Mouse (Mus musculus) CD8-positive naive resting alpha-beta T cell, adult 2 months (primary cell): ENCODE data around the gene Dohh.

Experiments
- DNase-seq, 2 experiments: peaks; one replicate each; pipeline ENCODE4 v3.0.0; 2022; ENCODE audit warnings: low read depth in 2 of 2, low spot score in 2 of 2

Gene Dohh

DNA sequence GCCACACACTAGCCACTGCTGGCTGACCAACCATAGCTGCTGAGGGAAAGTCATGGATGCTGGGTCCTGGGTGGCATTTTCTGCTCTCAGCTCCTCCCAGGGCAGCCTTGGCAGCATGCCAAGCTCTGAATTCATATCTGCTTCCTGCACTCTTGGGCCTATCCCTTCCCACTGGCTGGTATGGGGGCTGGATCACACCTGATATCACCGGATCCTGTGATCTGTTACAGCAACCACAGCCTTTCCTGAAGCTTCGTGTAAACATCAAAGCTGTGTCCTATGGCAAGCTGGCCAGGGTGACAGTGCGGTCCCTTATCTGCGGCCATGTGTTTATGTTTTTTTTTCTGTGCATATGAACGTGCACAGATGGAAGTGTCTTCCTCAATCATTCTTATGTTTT, 2.2 kb upstream of the Dohh start:
- no peak for DNase-seq

DNA sequence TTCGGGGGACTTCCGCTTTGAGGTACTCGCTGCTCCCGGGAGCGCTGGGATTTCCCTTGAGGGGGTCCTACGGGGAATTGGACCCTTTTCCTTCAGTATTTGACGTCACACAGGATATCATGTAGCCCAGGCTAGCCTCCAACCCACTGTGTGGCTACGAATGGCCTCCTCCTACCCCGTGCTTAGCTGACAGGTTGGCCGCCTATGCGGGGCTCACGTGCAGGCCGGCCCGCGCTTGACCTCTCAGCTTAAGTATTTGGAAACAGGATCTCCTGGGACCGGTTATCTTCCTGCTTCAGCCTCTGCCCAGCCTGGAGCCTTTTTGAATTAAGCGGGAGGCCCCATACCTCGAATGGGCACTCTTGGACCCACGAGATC, 366 bp downstream of the Dohh start:
- DNase-seq: no peak

DNA sequence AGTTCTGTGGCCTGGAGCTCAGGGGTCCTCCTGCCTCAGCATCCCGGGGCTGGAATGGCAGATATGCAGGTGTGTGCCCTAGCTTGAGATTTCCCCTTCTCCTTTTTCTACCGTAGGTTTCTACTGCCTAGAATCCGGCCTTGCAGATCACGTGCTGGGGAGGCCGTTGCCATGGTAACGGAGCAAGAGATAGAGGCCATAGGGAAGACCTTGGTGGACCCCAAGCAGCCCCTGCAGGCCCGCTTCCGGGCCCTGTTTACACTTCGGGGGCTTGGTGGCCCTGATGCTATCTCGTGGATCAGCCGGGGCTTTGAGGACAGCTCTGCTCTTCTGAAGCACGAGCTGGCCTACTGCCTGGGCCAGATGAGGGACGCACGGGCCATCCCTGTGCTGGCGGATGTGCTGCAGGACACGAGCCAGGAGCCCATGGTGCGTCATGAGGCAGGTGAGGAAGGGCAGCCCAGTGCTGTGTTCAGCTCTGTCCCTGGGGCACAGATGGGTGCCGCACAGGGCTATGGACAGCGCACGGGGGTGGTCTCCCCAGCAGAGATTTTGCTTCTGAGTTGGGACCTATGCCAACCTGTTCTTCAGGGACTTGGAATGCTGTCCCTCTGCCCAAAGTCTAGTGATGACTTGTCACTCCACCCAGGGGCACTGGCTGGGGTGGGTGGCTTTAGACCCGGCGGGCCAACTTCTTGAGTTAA, 1.5 kb downstream of the Dohh start:
- no peak for DNase-seq

DNA sequence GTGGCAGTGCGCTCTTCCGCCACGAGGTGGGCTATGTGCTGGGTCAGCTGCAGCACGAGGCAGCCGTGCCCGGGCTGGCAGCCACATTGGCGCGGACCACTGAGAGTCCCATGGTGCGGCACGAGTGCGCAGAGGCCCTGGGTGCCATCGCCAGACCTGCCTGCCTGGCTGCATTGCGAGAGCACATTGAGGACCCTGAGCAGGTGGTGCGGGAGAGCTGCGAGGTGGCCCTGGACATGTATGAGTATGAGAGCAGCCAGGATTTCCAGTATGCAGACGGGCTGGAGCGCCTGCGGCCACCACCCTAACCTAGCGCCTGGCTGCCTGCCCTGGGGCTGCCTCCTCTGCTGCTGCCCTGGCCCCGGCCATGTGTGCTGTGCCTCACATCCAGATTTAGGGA, 3.5 kb downstream of the Dohh start:
- no peak for DNase-seq

DNA sequence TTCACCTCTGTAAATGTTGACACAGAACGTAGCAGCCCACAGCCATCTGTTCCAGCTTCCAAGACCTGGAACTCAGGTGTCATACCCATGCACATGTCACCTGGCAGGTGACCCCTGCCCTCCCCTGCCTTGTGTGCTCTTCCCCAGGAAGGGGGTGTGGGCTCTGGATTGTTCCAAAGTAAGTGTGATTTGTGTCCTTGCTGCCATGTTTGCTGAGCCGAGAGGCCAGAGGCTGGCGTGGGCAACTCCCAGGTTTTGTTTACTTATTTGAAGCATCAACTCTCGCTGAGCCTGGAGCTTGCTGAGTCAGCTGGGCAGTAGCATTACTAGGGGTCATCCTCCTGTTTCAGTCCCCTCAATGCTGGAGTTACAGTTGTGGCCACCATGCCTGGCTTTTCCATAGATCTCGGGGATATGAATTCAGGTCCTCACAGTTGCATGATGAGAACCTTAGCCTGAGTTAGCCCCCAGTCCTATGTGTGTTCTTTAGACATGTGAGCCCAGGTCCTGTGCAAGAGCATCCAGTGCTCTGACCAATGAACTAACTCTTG, 4.4 kb downstream of the Dohh start, which contains the start of gene Gm48552:
Gene Gm48552 (plus strand): TSS at position 501 of the 551 bp plus-strand sequence.
- no peak for DNase-seq

DNA sequence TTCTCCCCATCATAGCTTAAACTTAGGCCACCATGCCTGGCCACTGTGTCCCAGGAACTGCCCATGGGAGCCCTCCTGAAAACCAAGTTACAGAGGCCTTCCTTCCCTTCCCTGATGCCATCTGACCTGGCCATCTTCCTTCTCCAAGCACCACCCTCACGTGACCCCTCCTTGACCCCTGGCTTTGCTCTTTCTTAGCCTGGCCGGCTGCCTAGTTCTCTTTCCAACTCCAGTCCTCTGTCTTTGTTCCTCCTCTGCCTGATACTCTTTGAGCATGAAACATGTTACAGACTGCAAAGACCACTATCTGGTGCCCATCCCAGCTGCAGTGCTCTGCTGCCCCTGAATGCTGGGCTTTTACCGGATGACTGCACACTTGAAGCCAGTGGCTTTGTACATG, 5.1 kb downstream of the Dohh start:
- DNase-seq: no peak

DNA sequence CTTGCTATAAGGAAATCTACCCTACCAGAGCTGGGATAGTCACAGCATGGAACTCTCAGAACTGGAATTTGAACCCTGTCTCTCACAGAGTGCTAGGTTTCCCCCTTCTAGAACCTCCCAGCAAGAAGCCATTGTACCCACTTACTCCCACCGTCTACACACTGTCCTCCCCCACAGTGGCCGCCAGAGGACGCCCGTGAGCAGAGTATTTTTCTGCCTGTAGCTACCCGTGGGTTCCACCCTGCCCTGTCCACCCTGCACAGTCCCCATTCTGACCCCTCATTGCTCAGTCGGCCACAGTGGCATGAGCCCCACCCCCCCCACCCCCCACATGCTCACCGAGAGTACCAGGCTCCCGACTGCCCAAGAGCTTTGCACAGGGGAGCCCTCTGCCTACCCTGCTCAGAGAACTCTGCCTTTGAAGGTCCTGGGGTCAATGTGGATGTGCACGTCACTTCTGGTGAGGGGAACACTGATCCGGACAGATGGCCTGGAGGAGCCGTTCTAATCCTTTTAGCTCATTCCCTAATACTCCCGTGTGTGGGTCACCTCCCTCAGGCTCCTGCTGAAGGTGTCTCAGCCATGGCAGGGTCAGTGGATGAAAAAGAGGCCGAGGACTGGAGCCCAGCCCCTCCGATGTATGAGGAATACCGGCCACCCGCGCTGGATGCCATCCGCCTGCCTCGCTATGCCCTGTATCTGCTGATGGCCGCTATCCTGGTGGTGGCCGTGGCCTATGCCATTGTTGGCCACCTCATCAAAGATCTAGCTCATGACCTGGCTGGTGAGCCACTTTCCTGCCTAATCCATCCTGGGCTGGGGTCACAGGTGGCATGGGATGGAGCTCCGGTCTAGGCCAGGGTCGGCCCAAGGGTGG, 5.8 kb downstream of the Dohh start:
- peak; percentile 62 to 77 for DNase-seq

DNA sequence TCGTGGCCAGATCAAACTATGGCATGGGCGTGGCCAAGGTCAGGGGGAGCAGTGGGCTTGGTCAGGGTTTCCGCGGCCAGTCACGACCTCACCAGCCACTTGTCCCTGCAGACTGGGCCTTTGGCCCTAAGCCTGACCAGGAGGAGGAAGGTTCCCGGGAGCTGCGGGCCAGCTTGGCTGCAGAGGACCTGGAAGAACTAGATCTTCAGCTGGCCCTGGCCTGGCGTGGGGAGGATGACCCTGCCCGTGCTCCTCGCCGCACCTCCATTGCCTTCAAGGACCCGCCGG, 6.4 kb downstream of the Dohh start:
- no peak for DNase-seq

DNA sequence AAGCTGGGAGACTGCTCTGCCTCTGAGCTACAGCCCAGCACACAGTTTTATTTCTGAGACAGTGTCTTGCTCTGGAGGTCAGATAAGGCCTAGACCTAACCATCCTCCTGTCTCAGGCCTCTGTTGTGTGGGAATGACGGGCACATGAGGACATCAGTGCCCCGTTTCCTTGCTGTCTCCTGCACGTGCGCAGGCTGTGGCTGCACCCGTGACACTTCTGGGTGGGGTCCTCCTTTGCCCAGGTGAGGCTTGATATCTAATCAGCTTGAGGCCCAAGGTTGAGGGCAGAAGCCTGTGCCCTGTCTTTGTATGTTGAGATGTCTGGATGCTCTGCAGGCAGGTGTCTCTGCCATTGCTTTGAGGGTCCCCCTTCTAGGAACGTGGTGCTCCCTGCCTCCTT, 8.0 kb downstream of the Dohh start:
- DNase-seq: no peak

DNA sequence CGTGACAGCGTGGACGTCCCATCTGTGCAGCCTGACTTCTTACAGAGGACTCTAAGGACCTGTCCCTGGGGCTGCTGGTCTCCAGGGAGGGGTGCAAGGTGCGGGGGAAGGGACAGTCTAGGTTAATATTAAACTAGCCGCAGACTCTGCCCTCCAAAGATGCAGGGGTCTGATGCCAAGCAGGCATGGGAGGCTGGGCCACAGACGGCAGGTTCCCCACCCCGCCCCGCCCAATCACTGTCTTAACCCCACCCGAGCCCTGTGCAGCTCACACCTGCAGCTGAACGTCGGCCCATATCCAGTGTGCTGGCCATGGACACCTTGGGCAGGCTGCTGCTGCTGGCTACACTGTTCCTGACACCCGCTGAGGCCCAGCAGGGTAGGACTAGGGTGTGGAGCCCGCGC, 8.6 kb downstream of the Dohh start, which contains the start of gene Smim24:
Gene Smim24 (plus strand): TSS at position 271 of the 405 bp plus-strand sequence.
- no peak for DNase-seq

DNA sequence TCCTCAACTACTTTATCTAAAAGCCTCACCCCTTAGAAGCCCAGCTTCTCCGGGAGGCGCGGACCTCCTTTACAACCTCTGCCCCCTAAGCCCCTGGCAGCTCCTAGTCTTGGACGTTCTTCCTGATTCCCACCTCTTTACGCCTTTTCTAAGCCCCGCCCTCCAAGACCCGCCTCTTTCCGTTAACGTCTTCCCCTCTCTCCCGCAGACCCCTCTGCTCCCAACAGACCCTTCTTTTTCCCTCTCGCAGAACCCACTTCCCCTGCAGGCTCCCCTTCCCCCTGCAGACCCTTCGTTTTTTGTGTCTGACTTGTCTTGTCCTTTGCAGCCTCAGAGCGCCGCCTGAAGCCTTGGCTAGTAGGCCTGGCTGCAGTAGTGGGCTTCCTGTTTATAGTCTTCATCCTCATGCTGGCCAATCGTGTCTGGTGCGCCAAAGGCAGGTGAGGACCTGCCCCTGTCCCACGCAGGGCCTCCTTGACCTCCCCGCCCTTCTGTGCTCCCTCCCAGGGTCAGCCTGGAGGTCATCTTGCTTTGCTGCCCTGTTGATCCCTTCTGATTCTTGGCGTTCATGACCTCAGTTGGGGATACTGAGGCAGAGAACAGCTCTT, 9.3 kb downstream of the Dohh start:
- DNase-seq: no peak

DNA sequence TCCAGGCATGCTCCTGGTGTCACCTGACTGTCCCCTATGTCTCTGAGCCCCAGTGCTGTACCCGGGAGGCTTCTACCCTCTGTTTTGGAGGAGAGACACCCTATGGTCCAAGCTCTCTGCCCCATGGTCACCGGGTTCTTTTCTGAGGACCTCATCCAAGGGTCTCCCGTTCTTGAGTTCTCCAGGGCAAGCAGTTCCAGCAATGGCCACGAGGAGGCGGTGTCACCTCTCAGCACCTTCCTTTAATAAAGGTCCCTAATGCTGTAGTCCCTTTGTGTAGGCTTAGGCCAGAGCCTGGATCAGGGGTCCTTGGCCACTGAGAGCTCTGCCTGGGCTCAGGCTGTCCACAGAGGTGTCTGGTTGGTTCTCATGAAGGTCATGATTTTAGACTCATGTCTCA, 10.9 kb downstream of the Dohh start:
- DNase-seq: peak; percentile 64 to 74

DNA sequence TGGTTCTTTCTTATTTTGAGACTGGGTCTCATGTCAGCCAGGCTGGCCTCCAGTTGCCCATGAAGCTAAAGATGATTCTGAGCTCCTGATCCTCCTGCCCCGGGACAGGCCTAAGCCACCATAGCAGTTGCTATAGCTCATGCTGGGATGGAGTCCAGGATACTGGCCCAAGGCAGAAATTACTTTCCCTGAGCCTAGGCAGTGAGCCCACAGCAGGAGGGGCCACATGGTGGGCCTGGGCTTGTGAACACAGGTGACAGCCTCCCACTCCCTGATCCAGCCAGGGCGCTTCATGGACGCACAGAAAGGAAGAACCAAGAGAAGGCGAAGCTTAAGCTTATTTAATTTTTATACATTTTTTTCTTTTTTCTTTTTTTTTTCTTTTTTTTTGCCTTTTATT, 11.6 kb downstream of the Dohh start:
- no peak for DNase-seq

DNA sequence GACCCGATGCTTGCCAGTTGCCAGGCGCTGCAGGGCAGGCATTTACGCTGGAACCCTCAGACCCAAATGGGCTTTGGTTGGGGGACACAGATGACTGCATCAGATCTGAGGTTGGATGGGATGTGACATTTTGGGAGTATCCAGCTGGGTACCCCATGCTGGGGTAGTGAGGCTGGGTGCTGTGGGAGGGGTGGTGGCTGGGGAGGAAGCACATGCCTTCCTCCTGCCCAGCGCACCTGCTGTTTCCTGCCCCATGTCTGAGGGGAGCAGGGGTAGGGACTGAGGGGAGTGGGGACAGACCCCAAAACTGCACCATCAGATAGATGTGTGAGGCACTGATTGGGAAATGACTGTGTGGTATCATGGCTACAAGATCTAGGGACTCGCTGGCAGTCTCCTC, 12.5 kb downstream of the Dohh start:
- DNase-seq: no peak

DNA sequence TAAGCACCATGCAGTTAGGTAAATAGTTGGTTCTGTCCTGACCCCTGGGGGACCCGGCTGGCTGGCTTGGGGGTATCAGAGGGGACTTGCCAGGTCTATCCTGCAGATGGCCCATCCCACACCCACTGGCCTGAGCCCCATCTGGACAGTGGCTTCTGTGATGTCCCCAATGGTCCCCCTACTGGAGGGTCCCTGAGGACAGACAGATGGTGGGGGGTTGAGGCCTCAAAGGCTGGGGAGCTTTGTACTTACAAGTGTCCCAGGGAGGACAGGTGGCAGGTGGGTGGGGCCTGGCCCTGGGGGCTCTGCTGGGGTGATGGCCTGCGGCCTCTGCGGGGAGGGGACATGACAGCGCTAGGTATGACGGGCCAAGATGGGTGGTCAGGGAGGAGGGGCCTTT, 15.1 kb downstream of the Dohh start:
- DNase-seq: no peak

DNA sequence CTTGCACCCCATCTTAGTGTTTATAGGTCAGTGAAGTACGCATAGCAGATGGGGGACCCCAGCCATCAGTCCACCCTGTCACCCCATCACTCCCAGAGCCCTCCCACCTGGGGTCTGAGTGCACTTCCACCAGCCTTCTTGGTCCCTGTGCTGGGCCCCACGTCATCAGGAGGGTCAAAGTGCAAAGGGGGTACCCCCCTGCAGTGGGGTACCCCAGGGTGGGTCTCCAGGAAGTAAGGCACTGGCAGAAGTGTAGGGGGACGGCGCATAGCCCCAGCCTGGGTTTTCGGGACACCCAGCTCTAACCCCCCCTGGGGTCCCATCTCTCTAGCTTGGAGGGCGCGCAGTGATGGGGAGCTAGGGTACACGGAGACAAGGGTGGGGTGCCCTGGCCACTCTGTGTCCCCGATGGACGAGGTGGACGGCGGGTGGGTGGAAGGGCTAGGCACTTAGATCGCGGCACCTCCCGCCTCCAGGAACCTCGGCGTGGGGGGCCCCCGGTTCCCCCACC, 15.6 kb downstream of the Dohh start:
- no peak for DNase-seq

DNA sequence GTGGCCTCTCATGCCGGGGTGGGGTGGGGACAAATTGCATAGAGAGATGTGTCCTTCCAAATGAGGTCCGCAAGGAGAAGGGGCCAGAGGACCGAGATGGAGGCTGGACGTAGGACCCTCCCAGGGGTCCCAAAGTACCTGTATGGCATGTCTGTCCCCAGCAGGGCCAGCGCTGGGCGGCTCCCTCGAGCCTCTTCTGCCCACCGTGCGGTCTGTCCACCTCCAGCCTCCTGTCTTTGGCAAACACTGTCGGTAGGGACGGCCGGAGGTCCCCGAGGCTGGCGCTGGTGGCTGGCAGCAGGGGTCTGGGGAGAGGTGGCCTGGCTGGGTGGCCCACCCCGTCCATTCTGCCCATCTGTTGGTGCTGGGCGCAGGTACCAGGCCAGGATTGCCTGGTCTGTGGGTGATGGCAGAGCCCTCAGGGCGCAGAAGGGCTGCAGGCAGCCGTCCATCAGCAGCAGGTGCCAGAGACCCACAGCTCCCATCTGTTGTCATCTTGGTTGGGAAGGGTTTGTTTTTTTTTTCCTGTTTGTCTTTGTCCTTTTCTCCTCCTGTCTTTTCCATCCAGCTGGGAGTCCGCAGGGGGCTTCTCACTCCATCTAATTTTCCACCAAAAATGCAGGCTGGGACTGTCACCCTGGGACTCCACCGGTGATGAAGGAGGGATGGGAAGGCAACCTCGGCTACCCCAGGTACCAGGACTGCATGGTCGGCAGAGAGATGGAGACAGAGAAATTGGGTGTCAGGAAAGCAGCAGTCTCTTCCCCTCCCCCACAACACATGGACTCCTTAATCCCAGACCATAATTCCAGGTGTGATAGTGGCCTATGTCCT, 16.4 kb downstream of the Dohh start:
- DNase-seq: no peak

DNA sequence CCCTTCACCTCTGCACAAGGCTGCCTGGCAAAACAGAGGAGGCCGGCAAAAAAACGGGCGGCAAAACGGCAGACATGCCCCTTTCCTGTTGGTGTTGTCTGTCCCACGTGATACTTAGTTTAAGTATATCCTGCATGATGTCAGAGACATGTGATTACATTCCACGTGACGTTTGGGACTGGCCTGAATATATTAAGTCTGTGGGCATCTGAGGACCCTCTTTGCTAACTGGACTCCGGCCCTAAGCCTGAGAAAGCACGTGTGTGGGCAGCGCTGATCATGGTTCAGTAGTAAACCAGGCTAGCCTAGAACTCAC, 16.9 kb downstream of the Dohh start:
- DNase-seq: no peak

DNA sequence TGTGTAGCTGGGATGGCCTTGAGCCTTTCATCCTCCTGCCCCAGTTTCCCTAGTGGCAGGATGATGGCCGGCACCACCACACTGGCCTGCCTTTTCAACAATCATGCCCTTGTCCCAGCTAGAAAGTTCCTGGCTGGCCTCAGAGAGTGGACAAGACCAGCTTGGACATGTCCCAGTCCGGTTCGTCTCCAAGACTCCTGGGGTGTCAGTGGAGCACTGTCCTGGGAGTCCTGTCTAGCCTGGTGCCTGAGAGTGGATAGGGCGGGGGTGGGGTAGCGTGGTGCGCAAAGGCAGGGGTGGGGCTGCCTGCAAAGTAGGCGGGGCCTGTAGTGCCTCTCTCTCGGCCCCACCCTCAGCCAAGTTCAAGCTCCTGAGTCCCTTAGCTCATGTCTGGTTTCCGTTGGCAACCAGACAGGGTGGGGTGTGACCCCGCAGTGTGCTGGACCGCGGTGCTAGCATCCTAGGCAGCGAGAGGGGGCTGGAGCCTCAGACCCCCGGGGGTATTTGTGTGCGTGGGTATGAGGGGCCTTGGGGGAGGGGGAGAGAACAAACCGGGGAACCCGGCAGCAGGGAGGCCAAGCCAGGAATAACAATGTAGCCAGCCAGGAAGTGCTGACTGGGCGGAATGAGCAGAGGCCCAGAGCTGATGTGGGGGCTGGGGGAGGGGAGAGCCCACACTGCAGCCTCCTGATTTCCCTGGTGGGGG, 17.4 kb downstream of the Dohh start:
- DNase-seq: no peak

DNA sequence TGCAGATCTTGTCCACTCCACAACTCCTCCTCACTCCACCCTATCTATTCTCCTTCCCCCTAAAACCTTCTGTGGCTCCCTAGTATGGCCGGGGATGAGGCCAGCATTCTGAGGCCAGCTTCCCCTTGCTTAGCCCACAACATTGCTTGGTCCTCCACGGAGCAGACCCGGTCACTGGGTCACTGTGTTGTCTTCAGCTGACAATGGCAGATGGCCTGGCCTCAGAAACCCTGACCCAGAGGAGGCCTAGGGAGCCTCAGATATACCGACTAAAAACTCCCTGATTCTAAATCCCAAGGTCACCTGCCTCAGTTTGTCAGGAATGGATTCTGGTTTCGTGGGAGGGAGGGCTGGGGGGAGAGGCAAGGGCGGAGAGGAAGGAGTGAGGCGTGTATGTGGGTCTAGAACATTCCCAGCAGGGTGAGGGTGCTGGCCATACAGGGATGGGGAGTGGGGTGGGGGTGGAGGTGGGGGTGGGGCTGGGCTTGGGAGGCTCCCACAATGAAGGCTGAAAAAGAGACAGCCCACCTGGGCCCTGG, 18.1 kb downstream of the Dohh start:
- no peak for DNase-seq
